Mouse (Mus musculus): ENCODE measurements around the gene Trim9. TPM values are rescaled to one million over a fixed set of nuclear protein-coding genes. Genes with fewer than 3 reads are reported as not detected.
A peak's percentile ranks its signal among the peaks of the same experiment; 100 is the strongest.

Trim9 gene
- polyA plus RNA-seq, 1 experiment from 2014 or later, result 38.7 TPM

- peaks cover 13% of the 10 kb centered on the region; the same call in 1 of the 2 replicates for H3K4me1 ChIP-seq
- ATAC-seq (ENCODE audit: low FRiP score, low read depth), result no peak
- H3K4me3 ChIP-seq, result no peak overlapping the region
- no peak overlapping the region for H3K4me2 ChIP-seq (replicated peaks)
- H3K9ac ChIP-seq, result no peak overlapping the region
- H3K27me3 ChIP-seq (replicated peaks), result no peaks in the 10 kb centered on the region
- 83% methylated on average over 4 of the region's 4 CpGs for WGBS
- no peak overlapping the region for H3K27ac ChIP-seq
- no peaks in the 10 kb centered on the region for H3K36me3 ChIP-seq
- H3K9me3 ChIP-seq, result no peaks in the 10 kb centered on the region
Observed at GRCm38 (mm10) chr12:70350490-70350889, 3.1 kb upstream of the Trim9 start.

- no peak overlapping the region for H3K4me3 ChIP-seq
- no peak overlapping the region for H3K9ac ChIP-seq
- no peak overlapping the region for H3K27ac ChIP-seq
- no peaks in the 10 kb centered on the region for H3K9me3 ChIP-seq
- 82% methylated on average over 6 of the region's 6 CpGs for WGBS
- H3K4me1 ChIP-seq, result peaks cover 18% of the 10 kb centered on the region; the same call in 1 of the 2 replicates
- no peak for ATAC-seq (ENCODE audit: low FRiP score, low read depth)
- H3K4me2 ChIP-seq (replicated peaks), result no peak overlapping the region
- no peaks in the 10 kb centered on the region for H3K27me3 ChIP-seq (replicated peaks)
- no peaks in the 10 kb centered on the region for H3K36me3 ChIP-seq
Observed at GRCm38 (mm10) chr12:70349788-70350187, 2.4 kb upstream of the Trim9 start.

- Histone ChIP-seq H3K9ac (peak overlapping the region; percentile 77), H3K4me1 (peaks cover 18% of the 10 kb centered on the region; the same call in 1 of the 2 replicates), H3K27ac (peak overlapping the region; percentile 83), H3K36me3 (no peaks in the 10 kb centered on the region), H3K4me2 (replicated peaks) (peak overlapping the region; percentile 91), H3K4me3 (peak overlapping the region; percentile 72), H3K9me3 (no peaks in the 10 kb centered on the region), H3K27me3 (replicated peaks) (no peaks in the 10 kb centered on the region)
- no peak for ATAC-seq (ENCODE audit: low FRiP score, low read depth)
- WGBS, result 17% methylated on average over 8 of the region's 8 CpGs
Observed at GRCm38 (mm10) chr12:70348026-70348425, 612 bp upstream of the Trim9 start.

GRCm38 (mm10) chr12:70346139-70347026 is 1.0 kb downstream of the Trim9 start:
- H3K9ac ChIP-seq, result peak overlapping the region; percentile 77
- no peaks in the 10 kb centered on the region for H3K27me3 ChIP-seq (replicated peaks)
- peak; percentile 64 for ATAC-seq (ENCODE audit: low FRiP score, low read depth)
- H3K4me3 ChIP-seq, result peak overlapping the region; percentile 72
- H3K9me3 ChIP-seq, result no peaks in the 10 kb centered on the region
- peaks cover 18% of the 10 kb centered on the region; the same call in 1 of the 2 replicates for H3K4me1 ChIP-seq
- H3K27ac ChIP-seq, result peak overlapping the region; percentile 83; the same call in 1 of the 2 replicates
- H3K4me2 ChIP-seq (replicated peaks), result peak overlapping the region; percentile 91
- no peaks in the 10 kb centered on the region for H3K36me3 ChIP-seq
- WGBS, result under 1% methylated on average over 60 of the region's 60 CpGs

GRCm38 (mm10) chr12:70345531-70346138 is 1.8 kb downstream of the Trim9 start:
- H3K9ac ChIP-seq, result peak overlapping the region; percentile 77
- 29% methylated on average over 16 of the region's 16 CpGs for WGBS
- H3K9me3 ChIP-seq, result no peaks in the 10 kb centered on the region
- ATAC-seq (ENCODE audit: low FRiP score, low read depth), result peak; percentile 12
- H3K4me3 ChIP-seq, result peak overlapping the region; percentile 72
- peaks cover 18% of the 10 kb centered on the region; the same call in 1 of the 2 replicates for H3K4me1 ChIP-seq
- peak overlapping the region; percentile 22; the same call in 1 of the 2 replicates for H3K27ac ChIP-seq
- no peaks in the 10 kb centered on the region for H3K36me3 ChIP-seq
- peak overlapping the region; percentile 91 for H3K4me2 ChIP-seq (replicated peaks)
- no peaks in the 10 kb centered on the region for H3K27me3 ChIP-seq (replicated peaks)

- WGBS, result 58% methylated on average over 5 of the region's 5 CpGs
- no peaks in the 10 kb centered on the region for H3K27me3 ChIP-seq (replicated peaks)
Observed at GRCm38 (mm10) chr12:70335176-70335575, 12.2 kb downstream of the Trim9 start.

GRCm38 (mm10) chr12:70333253-70333805 is 14.1 kb downstream of the Trim9 start:
- Histone ChIP-seq H3K9ac (no peak overlapping the region), H3K36me3 (no peaks in the 10 kb centered on the region), H3K4me1 (no peaks in the 10 kb centered on the region), H3K4me2 (replicated peaks) (no peak overlapping the region), H3K27ac (no peak overlapping the region), H3K9me3 (no peaks in the 10 kb centered on the region), H3K27me3 (replicated peaks) (no peaks in the 10 kb centered on the region), H3K4me3 (no peak overlapping the region)
- ATAC-seq (ENCODE audit: low FRiP score, low read depth), result no peak
- 73% methylated on average over 6 of the region's 6 CpGs for WGBS

More at GRCm38 (mm10) chr12:70335176-70335575, 12.2 kb downstream of the Trim9 start:
- Histone ChIP-seq H3K4me1 (no peaks in the 10 kb centered on the region), H3K9me3 (no peaks in the 10 kb centered on the region), H3K36me3 (no peaks in the 10 kb centered on the region), H3K4me2 (replicated peaks) (no peak overlapping the region), H3K9ac (no peak overlapping the region), H3K4me3 (no peak overlapping the region), H3K27ac (no peak overlapping the region)
- ATAC-seq (ENCODE audit: low FRiP score, low read depth), result no peak

GRCm38 (mm10) chr12:70329059-70329458 is 18.4 kb downstream of the Trim9 start:
- WGBS, result 84% methylated on average over 3 of the region's 3 CpGs

GRCm38 (mm10) chr12:70326956-70327355 is 20.5 kb downstream of the Trim9 start:
- Histone ChIP-seq H3K27me3 (replicated peaks) (no peaks in the 10 kb centered on the region), H3K36me3 (no peaks in the 10 kb centered on the region), H3K4me3 (no peak overlapping the region), H3K4me2 (replicated peaks) (no peak overlapping the region), H3K9ac (no peak overlapping the region), H3K4me1 (peaks cover 4% of the 10 kb centered on the region; the same call in 1 of the 2 replicates), H3K27ac (no peak overlapping the region), H3K9me3 (no peaks in the 10 kb centered on the region)
- 67% methylated on average over 1 of the region's 1 CpGs for WGBS
- ATAC-seq (ENCODE audit: low FRiP score, low read depth), result no peak

More at GRCm38 (mm10) chr12:70329059-70329458, 18.4 kb downstream of the Trim9 start:
- no peaks in the 10 kb centered on the region for H3K36me3 ChIP-seq
- no peak overlapping the region for H3K4me3 ChIP-seq
- H3K4me2 ChIP-seq (replicated peaks), result no peak overlapping the region
- ATAC-seq (ENCODE audit: low FRiP score, low read depth), result no peak
- H3K9ac ChIP-seq, result no peak overlapping the region
- H3K27me3 ChIP-seq (replicated peaks), result no peaks in the 10 kb centered on the region
- H3K9me3 ChIP-seq, result no peaks in the 10 kb centered on the region
- peaks cover 4% of the 10 kb centered on the region; the same call in 1 of the 2 replicates for H3K4me1 ChIP-seq
- no peak overlapping the region for H3K27ac ChIP-seq

GRCm38 (mm10) chr12:70326393-70326792 is 21.0 kb downstream of the Trim9 start:
- Histone ChIP-seq H3K4me3 (no peak overlapping the region), H3K9ac (no peak overlapping the region), H3K9me3 (no peaks in the 10 kb centered on the region), H3K4me2 (replicated peaks) (no peak overlapping the region), H3K36me3 (no peaks in the 10 kb centered on the region), H3K27me3 (replicated peaks) (no peaks in the 10 kb centered on the region), H3K27ac (no peak overlapping the region), H3K4me1 (peaks cover 4% of the 10 kb centered on the region; the same call in 1 of the 2 replicates)
- 6% methylated on average over 2 of the region's 2 CpGs for WGBS
- no peak for ATAC-seq (ENCODE audit: low FRiP score, low read depth)

DNA sequence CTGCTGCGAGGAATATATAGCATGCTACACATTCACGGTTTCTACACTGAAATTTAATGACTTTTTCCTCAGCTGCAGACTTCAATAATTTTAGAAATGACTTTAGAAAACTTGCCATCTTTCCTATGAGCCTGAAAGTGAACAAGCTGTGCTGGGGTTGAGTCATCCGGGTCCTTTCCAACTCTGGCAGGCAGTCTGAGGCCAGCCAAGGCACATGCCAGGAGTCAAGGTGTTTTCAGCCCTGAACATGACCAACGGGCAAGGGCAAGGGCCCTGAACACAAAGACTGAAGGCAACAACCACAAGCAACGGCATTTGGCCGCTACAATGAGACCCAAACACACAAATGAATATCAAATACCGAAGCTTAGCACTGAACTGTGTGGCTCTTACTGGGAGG is 21.6 kb downstream of the Trim9 start:
- H3K4me2 ChIP-seq (replicated peaks), result no peak overlapping the region
- WGBS, result 66% methylated on average over 7 of the region's 7 CpGs
- H3K27me3 ChIP-seq (replicated peaks), result no peaks in the 10 kb centered on the region
- no peak overlapping the region for H3K27ac ChIP-seq
- H3K9ac ChIP-seq, result no peak overlapping the region
- no peak for ATAC-seq (ENCODE audit: low FRiP score, low read depth)
- no peaks in the 10 kb centered on the region for H3K9me3 ChIP-seq
- no peak overlapping the region for H3K4me3 ChIP-seq
- H3K4me1 ChIP-seq, result peaks cover 4% of the 10 kb centered on the region; the same call in 1 of the 2 replicates
- no peaks in the 10 kb centered on the region for H3K36me3 ChIP-seq

DNA sequence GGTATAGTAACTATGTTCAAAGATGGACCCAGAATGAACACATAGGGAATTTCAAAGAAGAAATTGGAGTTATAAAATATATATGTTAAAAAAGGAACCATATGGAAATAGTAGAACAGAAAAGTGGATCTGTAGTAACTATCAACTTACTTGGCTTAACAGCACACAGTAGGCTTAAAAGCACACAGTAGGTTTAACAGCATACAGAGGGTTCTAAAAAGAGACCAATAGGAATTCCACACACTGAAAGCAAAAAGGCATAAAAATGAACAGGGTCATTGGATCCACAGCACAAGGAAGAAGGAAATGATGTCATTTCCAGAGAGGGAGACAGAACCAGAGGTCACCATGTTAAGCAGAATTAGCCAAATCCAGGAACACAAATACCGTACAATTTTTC is 24.6 kb downstream of the Trim9 start:
- ATAC-seq (ENCODE audit: low FRiP score, low read depth), result no peak
- peaks cover 4% of the 10 kb centered on the region; the same call in 1 of the 2 replicates for H3K4me1 ChIP-seq
- no peak overlapping the region for H3K4me3 ChIP-seq
- H3K4me2 ChIP-seq (replicated peaks), result no peak overlapping the region
- no peak overlapping the region for H3K9ac ChIP-seq
- no peaks in the 10 kb centered on the region for H3K9me3 ChIP-seq
- H3K36me3 ChIP-seq, result no peaks in the 10 kb centered on the region
- WGBS, result 91% methylated on average over 1 of the region's 1 CpGs
- no peak overlapping the region for H3K27ac ChIP-seq
- H3K27me3 ChIP-seq (replicated peaks), result no peaks in the 10 kb centered on the region

Data from neural tube, embryonic 12.5 days (tissue).